In the genomic region with DNA sequence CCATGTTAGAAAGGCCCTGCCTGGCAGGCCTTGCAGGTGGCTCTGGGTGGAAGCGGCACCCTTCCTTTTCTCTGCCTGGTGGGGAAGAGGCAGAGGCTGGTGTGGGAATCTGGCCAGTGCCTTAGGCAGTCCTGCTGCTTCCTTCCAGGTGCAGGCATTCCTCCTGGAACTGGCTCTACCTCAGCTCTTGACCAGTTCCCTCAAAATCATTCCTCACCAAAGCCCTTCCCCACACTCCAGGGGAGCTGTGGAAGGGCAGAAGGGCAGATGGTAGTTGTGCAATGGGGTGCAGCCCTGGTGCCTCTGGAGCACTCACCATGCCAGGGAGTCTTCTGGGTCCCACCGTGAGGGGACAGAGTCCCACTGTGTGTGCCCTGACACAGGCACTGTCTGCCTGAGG, we compare ENCODE assay signal across 14 mouse cellular contexts. TPM values are rescaled to one million over a fixed set of nuclear protein-coding genes. Genes with fewer than 3 reads are reported as not detected.
DNase-seq lines count a peak whose midpoint lies in the region; ATAC-seq and TF ChIP-seq lines count a peak whose summit lies in the region.
"Had no signal": no experiment of that assay in that cellular context is flagged by ENCODE, and none has a peak within 500 bp of the region (broad histone marks: within the 10 kb centered on the region; RNA-seq: fewer than 3 reads in every experiment).

No protein-coding gene starts in this region.

- 79% methylated on average over 2 of the region's 2 CpGs for WGBS in intestine, embryonic 14.5 days
- 75% methylated on average over 2 of the region's 2 CpGs for WGBS in intestine, postnatal 0 days
- 87% methylated on average over 2 of the region's 2 CpGs for WGBS in limb, embryonic 10.5 days

- H3K4me2 ChIP-seq in intestine, embryonic 14.5 days (ENCODE audit: low read length), result no peak overlapping the region
- no peak overlapping the region for H3K4me2 ChIP-seq in intestine, postnatal 0 days (replicated peaks; ENCODE audit: low read depth)
- H3K4me2 ChIP-seq: heart, embryonic 15.5 days; midbrain, embryonic 11.5 days; neural tube, embryonic 15.5 days had no signal

- DNase-seq in intestine, embryonic 14.5 days (ENCODE audit: low spot score), result no peak
- DNase-seq in ovary, postnatal 36 days (ENCODE audit: low spot score), result peak; percentile 3
- DNase-seq in ovary, adult 18-20 months (ENCODE audit: low spot score), result no peak
- no peak for DNase-seq in limb, embryonic 10.5 days (ENCODE audit: low spot score)
- no peak for DNase-seq in adipocyte (ENCODE audit: low spot score)
- no peak for DNase-seq in cerebellum, adult 8-10 months
- DNase-seq: cerebellum, adult 9-10 months; gastrocnemius, postnatal 10 days; thymus, postnatal 4 days had no signal

- no peak overlapping the region for H3K9ac ChIP-seq in intestine, embryonic 14.5 days (ENCODE audit: low read length)
- no peak overlapping the region for H3K9ac ChIP-seq in intestine, postnatal 0 days (ENCODE audit: low read depth, low read length)
- H3K9ac ChIP-seq: heart, embryonic 15.5 days; neural tube, embryonic 15.5 days had no signal

- no peak overlapping the region for H3K4me3 ChIP-seq in intestine, embryonic 14.5 days (ENCODE audit: low read depth, low read length)
- no peak overlapping the region for H3K4me3 ChIP-seq in intestine, postnatal 0 days (ENCODE audit: low read depth, low read length)
- no peak overlapping the region for H3K4me3 ChIP-seq in limb, embryonic 10.5 days
- H3K4me3 ChIP-seq: heart, embryonic 15.5 days; neural tube, embryonic 15.5 days had no signal

- no peak for TF ChIP-seq CTCF in intestine, postnatal 0 days (IDR thresholded peaks at IDR 0.05; ENCODE audit: low read depth)

- H3K36me3 ChIP-seq in intestine, embryonic 14.5 days (ENCODE audit: control insufficient read depth, insufficient read depth, low read length), result no peaks in the 10 kb centered on the region
- no peaks in the 10 kb centered on the region for H3K36me3 ChIP-seq in intestine, postnatal 0 days (ENCODE audit: control insufficient read depth, insufficient read depth)
- no peaks in the 10 kb centered on the region for H3K36me3 ChIP-seq in limb, embryonic 10.5 days
- H3K36me3 ChIP-seq: heart, embryonic 15.5 days; neural tube, embryonic 15.5 days had no signal

- no peak for ATAC-seq in intestine, embryonic 14.5 days (replicated peaks; ENCODE audit: low FRiP score, low TSS enrichment, low read depth)
- no peak for ATAC-seq in intestine, postnatal 0 days
- no peak for ATAC-seq in monocyte, adult 5-6 weeks (replicated peaks; ENCODE audit: insufficient number of reproducible peaks, low FRiP score, low TSS enrichment, poor library complexity, severe bottlenecking)

- no peaks in the 10 kb centered on the region for H3K27me3 ChIP-seq in intestine, embryonic 14.5 days (replicated peaks; ENCODE audit: control insufficient read depth, insufficient read depth, low read length)
- no peaks in the 10 kb centered on the region for H3K27me3 ChIP-seq in intestine, postnatal 0 days (replicated peaks; ENCODE audit: control insufficient read depth, insufficient read depth, low read length)
- H3K27me3 ChIP-seq in limb, embryonic 10.5 days (ENCODE audit: low read depth, poor library complexity, severe bottlenecking), result peaks cover 40% of the 10 kb centered on the region
- H3K27me3 ChIP-seq: neural tube, embryonic 15.5 days had no signal

- H3K27ac ChIP-seq in intestine, embryonic 14.5 days (ENCODE audit: low read depth), result peak overlapping the region; percentile 71; the same call in 1 of the 2 replicates
- no peak overlapping the region for H3K27ac ChIP-seq in intestine, postnatal 0 days (ENCODE audit: low read depth, low read length)
- peak overlapping the region; percentile 59 for H3K27ac ChIP-seq in limb, embryonic 10.5 days
- H3K27ac ChIP-seq: heart, embryonic 15.5 days had no signal

- peaks cover 53% of the 10 kb centered on the region for H3K4me1 ChIP-seq in intestine, embryonic 14.5 days (replicated peaks; ENCODE audit: control insufficient read depth, insufficient read depth, low read length)
- H3K4me1 ChIP-seq in intestine, postnatal 0 days (replicated peaks; ENCODE audit: control insufficient read depth, insufficient read depth, low read length), result peaks cover 17% of the 10 kb centered on the region; the same call in 1 of the 2 replicates
- H3K4me1 ChIP-seq in limb, embryonic 10.5 days, result peaks cover 76% of the 10 kb centered on the region

- H3K9me3 ChIP-seq in intestine, embryonic 14.5 days (ENCODE audit: control insufficient read depth, low read length), result no peaks in the 10 kb centered on the region
- H3K9me3 ChIP-seq in intestine, postnatal 0 days (ENCODE audit: control insufficient read depth), result no peaks in the 10 kb centered on the region
- no peaks in the 10 kb centered on the region for H3K9me3 ChIP-seq in limb, embryonic 10.5 days (replicated peaks)
- H3K9me3 ChIP-seq: heart, embryonic 15.5 days; neural tube, embryonic 15.5 days had no signal

RNA-seq across cellular contexts. Expression of a gene that starts 6.1 kb away (rescaled TPM):
- 15.2 and 17.5 TPM in 2 replicates for polyA plus RNA-seq in intestine, embryonic 14.5 days (2014; fragmentation: Nextera tagmentation; extraction: Ambion mirVana)
- polyA plus RNA-seq in intestine, postnatal 0 days (2015; fragmentation: Nextera tagmentation; extraction: Ambion mirVana), result 4.2 and 4.3 TPM in 2 replicates
- polyA plus RNA-seq in limb, embryonic 10.5 days (2016; fragmentation: Nextera tagmentation; extraction: Ambion mirVana), result 13.3 and 13.8 TPM in 2 replicates
- total RNA-seq in monocyte, adult 5-6 weeks (2017), result 3.5 to 13.2 TPM (median 10.2 TPM) in 3 replicates

RNA-seq across cellular contexts. Expression of a gene that starts 23.2 kb away (rescaled TPM):
- 80.8 and 87.3 TPM in 2 replicates for polyA plus RNA-seq in intestine, embryonic 14.5 days (2014; fragmentation: Nextera tagmentation; extraction: Ambion mirVana)
- 121 and 123 TPM in 2 replicates for polyA plus RNA-seq in intestine, postnatal 0 days (2015; fragmentation: Nextera tagmentation; extraction: Ambion mirVana)
- polyA plus RNA-seq in limb, embryonic 10.5 days (2016; fragmentation: Nextera tagmentation; extraction: Ambion mirVana), result 123 and 127 TPM in 2 replicates
- total RNA-seq in monocyte, adult 5-6 weeks (2017), result 17.3 to 54.0 TPM (median 33.5 TPM) in 3 replicates
